Comparison of ENCODE assay signal across 13 mouse cellular contexts in the genomic region with DNA sequence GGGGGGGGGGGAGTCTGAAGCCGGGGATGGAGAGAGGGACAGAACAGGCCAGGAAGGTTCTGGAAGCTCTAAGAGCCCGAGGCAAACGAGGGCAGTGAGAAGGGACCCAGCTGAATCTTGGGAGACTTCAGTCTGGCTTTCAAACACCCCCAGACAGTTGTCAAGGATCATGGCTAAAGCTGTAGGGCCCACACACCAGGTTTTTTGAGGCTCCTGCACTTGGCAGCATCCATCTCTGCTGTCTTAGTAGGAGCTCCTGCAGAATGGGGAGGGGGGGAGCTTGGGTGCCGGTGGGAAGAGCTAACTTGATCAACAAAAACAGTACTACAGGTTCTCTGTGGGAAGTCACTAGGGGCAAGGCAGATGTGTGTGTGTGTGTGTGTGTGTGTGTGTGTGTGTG.
"Had no signal": no experiment of that assay in that cellular context is flagged by ENCODE, and none has a peak within 500 bp of the region (broad histone marks: within the 10 kb centered on the region; RNA-seq: fewer than 3 reads in every experiment).

No protein-coding gene starts in this region.

- H3K36me3 ChIP-seq: limb, embryonic 10.5 days; liver, embryonic 15.5 days had no signal

- ATAC-seq: lung, postnatal 0 days had no signal

- DNase-seq: kidney, postnatal 10 days; kidney, postnatal 4 days; lung, adult 2 months; midbrain, embryonic 14.5 days; right cerebral cortex, postnatal 4 days; spleen, adult 18-20 months; thymus, adult 2 months; thymus, postnatal 36 days had no signal

- H3K4me3 ChIP-seq: left cerebral cortex, adult 2 months; limb, embryonic 10.5 days; liver, embryonic 15.5 days had no signal

- H3K9me3 ChIP-seq: limb, embryonic 10.5 days; liver, embryonic 15.5 days had no signal

- H3K4me1 ChIP-seq: liver, embryonic 15.5 days had no signal

- H3K27ac ChIP-seq: limb, embryonic 10.5 days; liver, embryonic 15.5 days had no signal

- H3K9ac ChIP-seq: liver, embryonic 15.5 days had no signal

- H3K4me2 ChIP-seq: liver, embryonic 11.5 days; liver, embryonic 15.5 days had no signal
